Mouse (Mus musculus): ENCODE measurements around the gene Zfp318. TPM values are rescaled to one million over a fixed set of nuclear protein-coding genes. Genes with fewer than 3 reads are reported as not detected.

The Zfp318 gene
- polyA plus RNA-seq, 1 experiment, result 1.9 TPM

- WGBS, result 5% methylated on average over 50 of the region's 50 CpGs
Measured at GRCm38 (mm10) chr17:46444839-46445579, 61.5 kb downstream of the Zfp318 start.

DNA sequence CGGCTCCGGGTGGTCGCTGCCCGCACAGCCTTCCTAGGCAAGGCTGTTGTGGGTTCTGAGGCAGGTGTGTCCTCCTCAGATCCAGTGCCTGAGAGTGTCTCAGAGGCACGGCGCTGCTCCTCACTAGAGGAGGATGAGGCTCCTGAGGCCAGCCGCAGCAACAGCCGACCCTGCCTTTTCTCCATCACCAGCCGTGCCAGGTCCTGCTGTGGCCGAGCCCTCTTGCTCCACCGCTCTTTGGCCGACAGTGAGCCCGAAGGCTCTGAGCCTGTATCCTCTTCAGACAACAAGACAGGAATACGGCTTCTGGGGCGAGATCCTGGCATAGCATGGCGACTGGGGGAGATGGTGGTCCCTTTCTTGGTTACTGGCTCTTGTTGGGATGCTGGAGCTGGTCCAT lies 62.7 kb downstream of the Zfp318 start:
- 91% methylated on average over 16 of the region's 16 CpGs for WGBS
- no peak for DNase-seq (ENCODE audit: low read depth, low spot score)

More at GRCm38 (mm10) chr17:46444839-46445579, 61.5 kb downstream of the Zfp318 start:
- DNase-seq (ENCODE audit: low read depth, low spot score), result no peak

DNA sequence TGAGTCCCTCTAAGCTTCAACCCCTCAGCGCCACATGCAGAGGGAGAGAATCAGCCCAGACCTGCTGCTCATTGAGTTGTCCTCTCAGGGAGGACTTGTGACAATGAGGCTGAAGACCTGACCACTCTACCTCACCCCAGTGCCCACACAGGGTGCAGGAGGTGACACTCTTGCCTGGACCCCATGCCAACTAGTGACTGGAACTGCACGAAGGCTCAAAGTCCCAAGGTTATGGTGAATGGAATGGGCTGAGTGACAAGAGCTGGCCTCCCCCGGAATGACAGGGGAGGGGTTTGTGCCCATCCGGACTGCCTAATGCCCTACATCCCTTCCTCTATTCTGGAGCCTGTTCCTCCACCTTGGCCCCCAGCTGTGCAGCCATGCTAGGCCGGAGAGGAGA lies 69.2 kb downstream of the Zfp318 start:
- DNase-seq (ENCODE audit: low read depth, low spot score), result no peak
- 46% methylated on average over 5 of the region's 5 CpGs for WGBS

DNA sequence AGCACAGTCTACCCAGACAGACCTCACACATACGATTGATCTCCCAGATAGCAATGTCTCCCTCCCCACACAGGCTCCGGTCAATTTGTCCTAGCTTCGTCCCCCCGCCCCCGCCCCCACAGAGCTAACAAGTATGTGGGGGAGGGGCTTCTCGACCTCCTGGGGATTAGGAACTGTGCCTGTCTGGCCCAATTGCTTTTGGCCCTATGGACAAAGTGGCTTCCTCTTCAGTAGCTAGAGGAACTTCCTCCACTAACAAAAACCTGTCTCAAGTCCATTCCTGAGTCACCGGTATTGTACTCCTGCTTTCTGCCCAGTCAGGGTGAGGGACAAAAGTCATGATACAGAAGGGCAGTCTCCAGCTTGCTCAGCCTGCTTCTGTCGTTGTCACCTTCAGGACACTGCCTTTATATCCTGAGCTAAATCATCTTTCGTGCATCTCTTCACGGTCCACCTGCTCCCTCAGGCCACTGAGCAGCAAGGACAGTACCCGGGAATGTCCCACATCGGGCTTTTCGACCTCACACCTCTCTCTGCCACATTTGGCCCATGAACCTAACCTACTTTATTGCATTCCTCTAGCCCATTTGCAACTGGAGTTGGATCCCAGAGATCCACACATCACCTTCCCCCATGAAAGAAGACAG lies 69.9 kb downstream of the Zfp318 start:
- no peak for DNase-seq (ENCODE audit: low read depth, low spot score)
- 21% methylated on average over 13 of the region's 13 CpGs for WGBS

DNA sequence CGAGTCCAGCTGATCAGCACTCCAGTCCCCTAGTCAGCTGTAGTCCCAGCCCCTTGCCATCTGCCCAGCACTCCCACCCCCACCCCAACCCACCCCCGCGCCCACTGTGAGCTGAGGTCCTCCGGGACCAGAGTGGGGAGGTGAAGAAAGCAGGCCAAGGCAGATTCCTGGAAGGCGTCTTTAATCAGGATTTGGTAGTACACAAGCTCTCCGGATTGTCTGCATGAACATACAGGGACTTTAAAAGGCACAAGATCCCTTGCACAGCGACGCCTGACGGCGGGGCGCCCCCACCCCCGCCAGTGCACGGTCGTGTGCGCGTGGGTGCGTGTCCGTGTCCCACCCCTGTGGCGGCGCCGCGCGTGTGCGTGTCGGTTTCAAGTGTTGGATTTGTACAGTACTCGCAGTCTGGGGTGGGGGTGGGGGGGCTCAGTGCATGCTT lies 70.5 kb downstream of the Zfp318 start:
- 5% methylated on average over 26 of the region's 26 CpGs for WGBS
- DNase-seq (ENCODE audit: low read depth, low spot score), result no peak

GRCm38 (mm10) chr17:46454539-46454938 lies 71.0 kb downstream of the Zfp318 start:
- 10% methylated on average over 9 of the region's 9 CpGs for WGBS

GRCm38 (mm10) chr17:46455110-46455691 lies 71.7 kb downstream of the Zfp318 start:
- no peak for DNase-seq (ENCODE audit: low read depth, low spot score)
- 2% methylated on average over 33 of the region's 33 CpGs for WGBS

More at GRCm38 (mm10) chr17:46454539-46454938, 71.0 kb downstream of the Zfp318 start:
- no peak for DNase-seq (ENCODE audit: low read depth, low spot score)

- peak; percentile 4 for DNase-seq (ENCODE audit: low read depth, low spot score)
- 8% methylated on average over 10 of the region's 10 CpGs for WGBS
Measured at GRCm38 (mm10) chr17:46457791-46458190, 74.3 kb downstream of the Zfp318 start.

DNA sequence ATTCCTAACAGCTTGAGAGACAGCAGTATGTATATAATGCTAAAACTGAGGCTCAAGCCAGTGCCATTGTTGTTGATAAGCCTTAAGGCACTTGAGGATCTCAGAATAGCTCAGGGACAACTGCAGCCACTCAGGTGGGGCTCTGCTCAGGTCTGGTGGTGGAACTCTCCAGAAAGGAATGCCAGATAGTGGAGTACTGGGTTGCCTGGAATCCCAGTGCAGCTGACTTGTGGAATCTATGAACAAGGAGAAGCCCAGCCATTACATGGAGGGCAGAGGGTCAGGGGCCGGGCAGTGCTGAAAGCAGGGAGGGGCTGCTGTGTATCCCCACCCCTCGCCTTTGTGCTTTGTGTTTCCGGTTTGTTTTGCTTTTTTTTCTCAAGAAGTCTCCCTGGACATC lies 74.9 kb downstream of the Zfp318 start:
- 18% methylated on average over 3 of the region's 3 CpGs for WGBS
- DNase-seq (ENCODE audit: low read depth, low spot score), result no peak

DNA sequence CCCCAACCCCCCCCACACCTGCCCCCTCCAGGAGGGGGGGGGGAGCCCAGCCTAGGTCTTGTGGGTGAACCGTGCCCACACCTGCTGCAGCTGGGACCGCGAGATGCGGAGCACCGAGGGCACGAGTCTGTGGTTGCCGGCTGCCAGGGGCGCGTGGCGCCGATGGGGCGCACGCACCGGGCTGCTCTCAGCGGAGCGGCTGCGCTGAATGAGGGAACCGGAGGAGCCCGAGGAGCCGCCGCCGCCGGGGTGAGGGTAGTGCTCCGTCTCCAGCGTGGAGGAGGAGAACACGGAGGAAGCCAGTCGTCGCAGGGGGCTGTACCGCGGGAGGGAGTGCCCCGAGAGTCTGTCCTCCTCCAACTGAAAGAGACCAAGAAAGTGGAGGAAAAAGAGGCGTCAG lies 77.1 kb downstream of the Zfp318 start:
- no peak for DNase-seq (ENCODE audit: low read depth, low spot score)
- under 1% methylated on average over 32 of the region's 32 CpGs for WGBS

DNA sequence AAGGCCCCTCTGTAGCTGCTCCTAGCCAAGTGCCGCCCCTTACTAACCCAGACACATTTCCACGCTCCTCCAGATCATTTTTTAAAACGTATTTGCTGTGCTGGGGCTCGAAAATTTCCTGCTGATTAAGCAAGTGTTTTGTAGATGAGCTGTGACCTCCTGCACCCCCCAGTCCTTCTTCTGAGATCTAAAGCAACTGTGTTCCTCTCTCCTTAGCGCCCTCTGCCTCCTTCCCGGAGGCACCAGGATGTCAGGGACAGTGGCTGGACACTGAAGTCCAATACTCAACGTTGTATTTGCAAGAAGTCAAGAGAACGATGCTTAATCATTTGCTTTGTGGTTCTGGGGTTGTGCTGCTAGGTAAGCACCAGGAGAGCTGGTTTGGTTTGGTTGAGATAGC lies 77.8 kb downstream of the Zfp318 start:
- WGBS, result 10% methylated on average over 8 of the region's 8 CpGs
- no peak for DNase-seq (ENCODE audit: low read depth, low spot score)

DNA sequence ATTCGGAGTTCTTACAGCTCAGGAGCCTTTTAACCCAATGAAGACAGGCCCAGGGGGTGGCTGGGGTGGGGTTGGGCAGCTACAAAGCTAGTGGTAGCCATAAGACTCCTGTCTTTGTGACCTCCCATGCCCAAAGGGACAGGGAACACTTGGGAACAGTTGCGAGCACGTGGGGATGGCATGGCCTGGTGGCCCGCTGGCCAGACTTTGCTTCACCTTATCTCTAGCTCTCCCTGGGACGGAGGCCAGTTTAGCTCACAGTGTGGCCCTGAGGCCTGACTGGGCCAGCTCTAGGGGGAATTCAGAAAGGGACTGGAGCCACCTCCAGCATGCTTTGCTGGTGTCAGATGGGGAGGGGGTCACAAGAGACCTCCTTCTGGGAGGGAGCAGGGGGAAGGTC lies 78.7 kb downstream of the Zfp318 start:
- no peak for DNase-seq (ENCODE audit: low read depth, low spot score)
- 61% methylated on average over 5 of the region's 5 CpGs for WGBS

DNA sequence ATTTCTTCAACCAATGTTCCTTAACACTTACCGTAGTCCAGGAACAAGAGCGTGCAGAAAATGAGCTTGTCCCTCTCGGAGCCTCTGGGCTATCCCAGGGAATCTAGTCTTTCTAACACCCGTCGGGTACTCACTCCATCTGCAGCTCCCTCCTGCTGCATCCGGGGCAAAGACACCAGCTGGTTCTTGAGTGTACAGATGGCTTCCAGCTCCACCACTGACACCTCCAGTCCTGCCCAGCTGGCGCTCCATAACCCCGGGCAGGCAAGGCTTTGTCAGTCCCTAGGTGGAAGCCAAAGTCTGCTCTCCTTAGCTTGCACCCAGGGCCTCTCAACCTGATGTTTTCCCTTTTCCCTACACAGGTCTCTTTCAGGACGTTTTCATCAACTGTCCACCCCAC lies 84.3 kb downstream of the Zfp318 start:
- 77% methylated on average over 9 of the region's 9 CpGs for WGBS
- DNase-seq (ENCODE audit: low read depth, low spot score), result no peak

Other genes starting within 250 kb of the Zfp318 start
- 2.6 and 2.8 TPM in 2 replicates for gene Rsph9, start 239.5 kb upstream of the Zfp318 start, polyA plus RNA-seq (2012; rRNA removed)
- 33.7 and 37.4 TPM in 2 replicates for gene Mad2l1bp, start 230.2 kb upstream of the Zfp318 start, polyA plus RNA-seq (2012; rRNA removed)
- 145 and 213 TPM in 2 replicates for gene Gtpbp2, start 222.7 kb upstream of the Zfp318 start, polyA plus RNA-seq (2012; rRNA removed)
- gene Polh, start 181.1 kb upstream of the Zfp318 start, polyA plus RNA-seq (2012; rRNA removed), result 4.2 and 4.4 TPM in 2 replicates
- gene Xpo5, start 180.9 kb upstream of the Zfp318 start, polyA plus RNA-seq (2012; rRNA removed), result 17.1 and 18.2 TPM in 2 replicates
- gene Polr1c, start 135.7 kb upstream of the Zfp318 start, polyA plus RNA-seq (2012; rRNA removed), result 44.9 and 47.8 TPM in 2 replicates
- 170 and 187 TPM in 2 replicates for gene Yipf3, start 135.7 kb upstream of the Zfp318 start, polyA plus RNA-seq (2012; rRNA removed)
- gene Lrrc73, start 130.2 kb upstream of the Zfp318 start, polyA plus RNA-seq (2012; rRNA removed), result 0.74 and 0.92 TPM in 2 replicates
- gene Tjap1, start 100.7 kb upstream of the Zfp318 start, polyA plus RNA-seq (2012; rRNA removed), result 27.3 and 47.7 TPM in 2 replicates
- 0.07 and 0.19 TPM in 2 replicates for gene Dlk2, start 86.3 kb upstream of the Zfp318 start, polyA plus RNA-seq (2012; rRNA removed)
- gene Abcc10, start 55.4 kb upstream of the Zfp318 start, polyA plus RNA-seq (2012; rRNA removed), result 13.5 and 25.8 TPM in 2 replicates
- 0.60 and 0.83 TPM in 2 replicates for gene Crip3, start 45.2 kb downstream of the Zfp318 start, polyA plus RNA-seq (2012; rRNA removed)
- gene Slc22a7, start 54.7 kb downstream of the Zfp318 start, polyA plus RNA-seq (2012; rRNA removed), result not detected in 2 replicates
- gene Ttbk1, start 103.9 kb downstream of the Zfp318 start, polyA plus RNA-seq (2012; rRNA removed), result 0.11 and 0.15 TPM in 2 replicates
- gene Dnph1, start 113.0 kb downstream of the Zfp318 start, polyA plus RNA-seq (2012; rRNA removed), result 7.1 and 8.1 TPM in 2 replicates
- gene Cul9, start 162.7 kb downstream of the Zfp318 start, polyA plus RNA-seq (2012; rRNA removed), result 4.1 and 6.1 TPM in 2 replicates
- 120 and 129 TPM in 2 replicates for gene Srf, start 172.4 kb downstream of the Zfp318 start, polyA plus RNA-seq (2012; rRNA removed)
- gene Ptk7, start 245.8 kb downstream of the Zfp318 start, polyA plus RNA-seq (2012; rRNA removed), result 6.6 and 7.1 TPM in 2 replicates

Measured in large intestine, adult 2 months (tissue).